Mouse (Mus musculus): Measurements from ENCODE around the gene Pou6f2. TPM values are rescaled to one million over a fixed set of nuclear protein-coding genes. Genes with fewer than 3 reads are reported as not detected.

Pou6f2 gene
- polyA plus RNA-seq, 1 experiment from 2014 or later = not detected

DNA sequence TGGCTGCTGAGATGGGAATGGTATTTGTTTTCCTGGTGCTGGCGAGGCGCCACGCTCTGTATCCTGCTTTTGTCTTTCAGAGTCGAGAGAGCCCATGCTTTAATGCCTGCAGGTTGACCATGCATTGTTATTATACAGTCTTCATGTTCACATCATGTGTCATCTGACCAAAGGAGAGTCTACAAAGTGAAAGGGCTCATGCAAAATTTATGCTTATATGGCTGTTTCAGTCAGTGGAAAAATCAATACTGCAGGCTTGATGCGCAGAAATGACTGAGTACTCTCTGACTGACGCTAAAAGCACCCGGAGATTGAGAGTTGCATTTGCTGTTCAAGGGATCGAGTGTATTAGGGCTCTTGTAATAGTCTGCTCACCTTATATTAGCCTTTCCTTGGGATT, 74.1 kb downstream of the Pou6f2 start:
- Histone ChIP-seq H3K27me3 (ENCODE audit: insufficient read depth, low read length) (no peaks in the 10 kb centered on the region), H3K9ac (replicated peaks; ENCODE audit: low read length) (no peak overlapping the region), H3K36me3 (ENCODE audit: insufficient read depth, low read length) (no peaks in the 10 kb centered on the region), H3K4me3 (ENCODE audit: low read length) (no peak overlapping the region), H3K4me1 (ENCODE audit: insufficient read depth, low read length) (no peaks in the 10 kb centered on the region), H3K9me3 (ENCODE audit: low read length) (no peaks in the 10 kb centered on the region), H3K27ac (ENCODE audit: low read length) (no peak overlapping the region), H3K4me2 (replicated peaks; ENCODE audit: low read depth, low read length) (no peak overlapping the region)
- 76% methylated on average over 8 of the region's 8 CpGs for WGBS
- no peak for ATAC-seq (ENCODE audit: low FRiP score, low TSS enrichment)

DNA sequence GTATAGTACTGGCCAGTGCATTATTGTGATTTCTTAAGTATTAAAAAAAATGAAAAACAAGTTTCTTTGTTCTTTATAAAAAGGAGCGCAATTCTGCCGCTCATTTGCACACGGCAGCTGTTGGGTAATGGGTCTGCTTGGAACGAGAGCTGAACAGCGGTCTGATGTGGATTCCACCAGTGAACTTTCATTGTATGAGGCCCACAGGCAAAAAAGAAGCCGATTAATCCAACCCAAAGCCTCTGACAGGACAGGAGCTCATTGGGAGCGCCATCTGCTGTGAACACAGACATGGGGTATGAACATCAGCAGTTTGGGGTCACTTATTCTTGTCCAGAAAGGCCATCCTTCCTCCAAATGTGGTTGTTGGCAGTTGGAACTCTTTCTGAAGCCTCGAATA, 84.9 kb downstream of the Pou6f2 start:
- WGBS = 84% methylated on average over 8 of the region's 8 CpGs
- Histone ChIP-seq H3K36me3 (ENCODE audit: insufficient read depth, low read length) (no peaks in the 10 kb centered on the region), H3K27ac (ENCODE audit: low read length) (no peak overlapping the region), H3K27me3 (ENCODE audit: insufficient read depth, low read length) (no peaks in the 10 kb centered on the region), H3K4me3 (ENCODE audit: low read length) (no peak overlapping the region), H3K4me1 (ENCODE audit: insufficient read depth, low read length) (no peaks in the 10 kb centered on the region), H3K9me3 (ENCODE audit: low read length) (no peaks in the 10 kb centered on the region), H3K4me2 (replicated peaks; ENCODE audit: low read depth, low read length) (no peak overlapping the region), H3K9ac (replicated peaks; ENCODE audit: low read length) (no peak overlapping the region)
- ATAC-seq (ENCODE audit: low FRiP score, low TSS enrichment) = no peak

DNA sequence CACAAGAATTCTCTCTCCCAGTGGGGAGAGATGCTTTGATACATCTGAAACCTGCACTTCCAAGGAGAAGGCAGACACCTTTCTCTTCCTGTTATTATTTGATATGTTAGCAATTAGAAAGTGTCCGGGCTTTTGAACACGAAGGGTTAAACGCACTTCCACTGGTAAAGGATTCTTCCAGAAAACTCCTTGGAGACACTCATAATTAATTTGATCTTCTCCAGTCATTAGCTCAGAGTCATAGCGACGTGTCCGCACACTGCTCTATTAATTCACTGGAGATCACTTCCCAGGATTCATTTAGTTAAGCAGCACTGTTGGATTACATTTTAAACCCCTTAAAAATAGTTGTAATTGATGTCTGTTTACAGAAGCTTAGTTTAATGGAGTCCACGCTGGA, 88.5 kb downstream of the Pou6f2 start:
- no peak overlapping the region for H3K4me3 ChIP-seq (ENCODE audit: low read length)
- 63% methylated on average over 7 of the region's 7 CpGs for WGBS
- no peak overlapping the region for H3K9ac ChIP-seq (replicated peaks; ENCODE audit: low read length)
- H3K36me3 ChIP-seq (ENCODE audit: insufficient read depth, low read length) = no peaks in the 10 kb centered on the region
- H3K27ac ChIP-seq (ENCODE audit: low read length) = no peak overlapping the region
- H3K27me3 ChIP-seq (ENCODE audit: insufficient read depth, low read length) = no peaks in the 10 kb centered on the region
- ATAC-seq (ENCODE audit: low FRiP score, low TSS enrichment) = no peak
- H3K4me1 ChIP-seq (ENCODE audit: insufficient read depth, low read length) = no peaks in the 10 kb centered on the region
- H3K4me2 ChIP-seq (replicated peaks; ENCODE audit: low read depth, low read length) = no peak overlapping the region
- no peaks in the 10 kb centered on the region for H3K9me3 ChIP-seq (ENCODE audit: low read length)

DNA sequence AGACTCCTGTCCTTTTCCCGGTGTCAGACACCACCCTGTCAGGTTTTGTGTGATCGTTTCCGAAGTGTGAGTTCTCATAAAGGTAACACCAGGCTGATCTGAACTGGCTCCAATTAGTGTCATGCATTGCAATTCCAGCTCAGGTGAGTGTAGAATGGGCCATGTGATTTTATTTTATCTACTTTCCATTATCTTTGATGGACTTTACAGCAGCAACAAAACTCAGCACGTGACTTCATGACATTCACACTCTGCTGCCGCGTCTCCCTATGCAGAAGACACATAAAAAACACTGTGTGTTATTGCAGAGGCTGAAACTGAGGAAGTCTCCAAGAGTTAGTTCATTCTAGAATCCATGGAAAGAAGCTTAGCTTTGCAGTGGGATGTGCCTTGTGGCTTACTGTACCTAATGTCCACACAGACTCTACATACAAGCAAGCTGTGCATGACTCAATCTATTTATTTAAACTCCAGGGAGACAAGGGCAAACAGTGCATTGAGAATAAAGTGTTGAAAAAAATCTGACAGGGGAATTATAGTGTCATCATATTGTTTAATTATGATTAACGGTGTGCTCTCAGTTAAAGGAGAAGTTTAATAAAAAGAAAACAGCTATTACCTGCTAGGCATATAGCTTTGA, 90.9 kb downstream of the Pou6f2 start:
- no peaks in the 10 kb centered on the region for H3K4me1 ChIP-seq (ENCODE audit: insufficient read depth, low read length)
- no peaks in the 10 kb centered on the region for H3K36me3 ChIP-seq (ENCODE audit: insufficient read depth, low read length)
- H3K27me3 ChIP-seq (ENCODE audit: insufficient read depth, low read length) = no peaks in the 10 kb centered on the region
- WGBS = 74% methylated on average over 7 of the region's 7 CpGs
- H3K4me2 ChIP-seq (replicated peaks; ENCODE audit: low read depth, low read length) = no peak overlapping the region
- no peak for ATAC-seq (ENCODE audit: low FRiP score, low TSS enrichment)
- no peaks in the 10 kb centered on the region for H3K9me3 ChIP-seq (ENCODE audit: low read length)
- no peak overlapping the region for H3K9ac ChIP-seq (replicated peaks; ENCODE audit: low read length)
- H3K4me3 ChIP-seq (ENCODE audit: low read length) = no peak overlapping the region
- no peak overlapping the region for H3K27ac ChIP-seq (ENCODE audit: low read length)

DNA sequence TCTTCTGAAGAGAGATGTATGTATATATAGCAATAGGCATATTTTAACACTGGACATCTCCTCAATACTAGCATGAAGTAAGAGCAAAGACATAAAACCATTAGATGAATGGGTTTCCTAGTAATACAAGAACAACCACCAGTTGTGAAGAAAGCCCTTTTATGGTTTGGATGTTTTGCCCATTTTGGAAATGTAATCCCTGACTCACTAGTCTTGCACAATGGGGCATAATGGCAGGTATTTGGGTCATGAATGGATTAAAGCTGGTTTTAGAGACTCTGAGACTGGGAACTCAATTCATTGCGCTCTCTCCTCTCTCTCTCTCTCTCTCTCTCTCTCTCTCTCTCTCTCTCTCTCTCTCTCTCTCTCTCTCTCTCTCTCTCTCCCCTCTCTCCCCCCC, 97.5 kb downstream of the Pou6f2 start:
- H3K27me3 ChIP-seq (ENCODE audit: insufficient read depth, low read length) = no peaks in the 10 kb centered on the region
- no peak overlapping the region for H3K27ac ChIP-seq (ENCODE audit: low read length)
- no peak overlapping the region for H3K4me2 ChIP-seq (replicated peaks; ENCODE audit: low read depth, low read length)
- H3K9ac ChIP-seq (replicated peaks; ENCODE audit: low read length) = no peak overlapping the region
- H3K36me3 ChIP-seq (ENCODE audit: insufficient read depth, low read length) = no peaks in the 10 kb centered on the region
- ATAC-seq (ENCODE audit: low FRiP score, low TSS enrichment) = no peak
- no peaks in the 10 kb centered on the region for H3K9me3 ChIP-seq (ENCODE audit: low read length)
- no peaks in the 10 kb centered on the region for H3K4me1 ChIP-seq (ENCODE audit: insufficient read depth, low read length)
- WGBS = 83% methylated on average over 1 of the region's 1 CpGs
- no peak overlapping the region for H3K4me3 ChIP-seq (ENCODE audit: low read length)

DNA sequence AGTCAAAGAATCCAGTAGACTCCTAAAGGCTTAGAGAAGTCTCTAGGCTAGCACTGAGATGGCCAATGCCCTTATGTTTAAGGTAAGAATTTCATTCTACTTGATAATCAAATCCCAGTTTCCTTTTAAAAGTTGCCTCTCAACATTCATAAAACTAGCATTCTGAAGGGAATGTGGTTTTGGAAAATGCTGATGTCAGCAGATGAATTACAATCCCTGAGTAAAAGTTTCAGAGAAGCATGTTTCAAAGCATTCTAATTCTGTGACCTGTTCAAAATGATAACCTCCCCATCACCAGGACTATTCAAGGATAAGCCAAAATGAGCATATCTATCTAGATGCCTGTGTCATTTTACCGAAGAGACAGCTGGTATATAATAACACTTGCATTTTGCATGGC, 104.0 kb downstream of the Pou6f2 start:
- Histone ChIP-seq H3K4me1 (ENCODE audit: insufficient read depth, low read length) (no peaks in the 10 kb centered on the region), H3K9me3 (ENCODE audit: low read length) (no peaks in the 10 kb centered on the region), H3K27ac (ENCODE audit: low read length) (no peak overlapping the region), H3K4me3 (ENCODE audit: low read length) (no peak overlapping the region), H3K9ac (replicated peaks; ENCODE audit: low read length) (no peak overlapping the region), H3K27me3 (ENCODE audit: insufficient read depth, low read length) (no peaks in the 10 kb centered on the region), H3K36me3 (ENCODE audit: insufficient read depth, low read length) (no peaks in the 10 kb centered on the region), H3K4me2 (replicated peaks; ENCODE audit: low read depth, low read length) (no peak overlapping the region)
- no peak for ATAC-seq (ENCODE audit: low FRiP score, low TSS enrichment)
- WGBS = 83% methylated on average over 1 of the region's 1 CpGs

DNA sequence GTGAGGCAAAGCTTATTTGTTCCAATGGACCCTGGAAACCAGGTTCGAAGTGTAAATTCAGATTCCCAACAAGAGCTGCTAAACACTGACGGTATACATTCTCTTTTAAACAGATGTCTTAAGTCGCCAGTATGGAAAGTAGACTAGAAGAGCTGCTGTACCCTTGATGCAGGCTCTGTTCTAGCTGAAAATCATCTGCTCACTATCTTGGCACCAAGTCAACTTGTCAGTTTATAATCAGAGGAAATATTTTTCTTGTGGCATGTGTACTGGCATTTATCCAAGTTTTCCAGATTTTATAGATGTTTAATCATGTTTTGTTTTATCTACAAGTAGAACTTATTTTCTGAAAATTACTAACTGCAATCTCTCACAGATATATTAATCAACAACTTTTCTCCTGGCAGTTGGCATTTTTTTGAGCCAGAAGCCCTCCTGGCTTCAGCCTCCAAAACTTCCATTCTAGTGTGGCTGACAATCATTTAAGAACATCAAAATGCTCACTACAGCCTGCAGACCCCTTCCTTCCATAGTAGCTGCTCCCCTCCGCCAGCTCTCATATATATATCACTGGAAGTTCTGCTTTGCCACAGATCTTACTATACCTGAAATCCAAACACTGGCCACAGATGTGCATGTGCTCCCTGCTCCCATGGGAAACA, 107.1 kb downstream of the Pou6f2 start:
- ATAC-seq (ENCODE audit: low FRiP score, low TSS enrichment) = no peak
- WGBS = 60% methylated on average over 4 of the region's 4 CpGs

DNA sequence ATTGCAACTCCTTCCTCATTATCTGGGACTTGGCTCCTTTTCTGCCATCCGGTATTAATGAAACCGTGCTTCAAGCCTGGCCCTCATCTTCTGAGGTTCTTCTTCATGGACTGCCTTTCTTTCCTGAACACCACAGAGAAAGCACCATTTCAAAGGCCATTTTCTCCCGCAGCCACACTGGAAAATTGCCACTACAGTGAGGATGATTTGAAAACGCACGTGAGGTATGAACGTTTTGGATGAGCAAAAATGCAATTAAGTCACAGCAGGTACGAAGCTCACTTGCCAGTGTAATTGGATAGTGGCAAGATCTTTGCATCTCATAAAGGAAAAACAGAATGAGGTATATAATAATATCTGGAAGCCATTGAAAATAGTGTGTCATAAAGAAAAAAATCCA, 110.0 kb downstream of the Pou6f2 start:
- Histone ChIP-seq H3K9me3 (ENCODE audit: low read length) (no peaks in the 10 kb centered on the region), H3K27me3 (ENCODE audit: insufficient read depth, low read length) (no peaks in the 10 kb centered on the region), H3K4me3 (ENCODE audit: low read length) (no peak overlapping the region), H3K4me2 (replicated peaks; ENCODE audit: low read depth, low read length) (no peak overlapping the region), H3K4me1 (ENCODE audit: insufficient read depth, low read length) (no peaks in the 10 kb centered on the region), H3K36me3 (ENCODE audit: insufficient read depth, low read length) (no peaks in the 10 kb centered on the region), H3K27ac (ENCODE audit: low read length) (no peak overlapping the region), H3K9ac (replicated peaks; ENCODE audit: low read length) (no peak overlapping the region)
- WGBS = 63% methylated on average over 7 of the region's 7 CpGs
- ATAC-seq (ENCODE audit: low FRiP score, low TSS enrichment) = no peak

More for the DNA sequence above, 107.1 kb downstream of the Pou6f2 start:
- Histone ChIP-seq H3K36me3 (ENCODE audit: insufficient read depth, low read length) (no peaks in the 10 kb centered on the region), H3K27me3 (ENCODE audit: insufficient read depth, low read length) (no peaks in the 10 kb centered on the region), H3K4me1 (ENCODE audit: insufficient read depth, low read length) (no peaks in the 10 kb centered on the region), H3K4me2 (replicated peaks; ENCODE audit: low read depth, low read length) (no peak overlapping the region), H3K9ac (replicated peaks; ENCODE audit: low read length) (no peak overlapping the region), H3K27ac (ENCODE audit: low read length) (no peak overlapping the region), H3K4me3 (ENCODE audit: low read length) (no peak overlapping the region), H3K9me3 (ENCODE audit: low read length) (no peaks in the 10 kb centered on the region)

DNA sequence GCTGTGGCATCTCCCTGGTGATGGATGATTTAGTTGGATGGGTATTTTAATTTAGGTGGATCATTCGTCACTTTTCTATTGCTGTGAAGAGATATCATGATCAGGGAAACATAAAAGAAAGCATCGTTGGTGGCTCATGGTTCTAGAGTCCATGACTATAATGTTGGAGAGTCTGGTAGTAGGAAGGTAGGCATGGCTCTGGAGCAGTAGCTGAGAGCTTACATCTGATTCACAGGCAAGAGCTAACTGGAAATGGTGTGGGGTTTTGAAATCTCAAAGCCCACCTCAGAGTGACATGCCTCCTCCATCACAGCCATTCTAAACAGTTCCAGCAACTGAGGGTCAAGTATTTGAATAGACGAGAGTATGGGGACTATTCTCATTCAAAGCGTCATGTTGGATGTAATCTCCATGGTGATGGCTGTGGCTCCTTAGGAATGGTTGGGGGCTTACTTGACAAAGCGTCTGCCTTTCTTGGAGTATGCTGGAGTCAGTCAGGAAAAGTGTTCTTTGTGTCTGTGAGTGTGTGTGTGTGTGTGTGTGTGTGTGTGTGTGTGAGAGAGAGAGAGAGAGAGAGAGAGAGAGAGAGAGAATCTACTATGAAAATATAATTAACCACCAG, 115.0 kb downstream of the Pou6f2 start:
- WGBS = 84% methylated on average over 5 of the region's 5 CpGs
- H3K9ac ChIP-seq (replicated peaks; ENCODE audit: low read length) = no peak overlapping the region
- no peaks in the 10 kb centered on the region for H3K36me3 ChIP-seq (ENCODE audit: insufficient read depth, low read length)
- H3K27ac ChIP-seq (ENCODE audit: low read length) = no peak overlapping the region
- H3K4me2 ChIP-seq (replicated peaks; ENCODE audit: low read depth, low read length) = no peak overlapping the region
- H3K27me3 ChIP-seq (ENCODE audit: insufficient read depth, low read length) = no peaks in the 10 kb centered on the region
- no peak overlapping the region for H3K4me3 ChIP-seq (ENCODE audit: low read length)
- H3K4me1 ChIP-seq (ENCODE audit: insufficient read depth, low read length) = no peaks in the 10 kb centered on the region
- H3K9me3 ChIP-seq (ENCODE audit: low read length) = no peaks in the 10 kb centered on the region; the same call in 1 of the 2 replicates
- no peak for ATAC-seq (ENCODE audit: low FRiP score, low TSS enrichment)

DNA sequence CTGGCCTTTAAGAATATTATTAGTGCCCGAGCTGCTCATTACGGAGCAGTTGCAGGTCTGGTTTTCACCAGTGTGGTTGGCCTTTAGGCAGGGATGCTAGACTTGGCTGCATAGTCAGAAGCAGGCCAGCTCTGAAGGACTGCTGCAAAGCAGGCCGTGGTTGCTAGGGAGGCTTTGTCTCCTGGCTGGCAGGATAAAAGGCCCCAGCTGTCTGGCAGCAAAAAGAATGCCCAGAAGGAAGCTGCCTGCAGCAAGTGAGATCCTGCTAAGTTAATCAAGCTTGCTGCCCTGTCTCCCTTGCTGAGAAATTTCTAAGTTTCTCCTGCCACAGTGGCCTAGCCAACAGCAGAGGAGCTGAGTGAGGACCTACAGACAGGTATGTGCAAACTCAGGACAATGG, 116.4 kb downstream of the Pou6f2 start:
- WGBS = 58% methylated on average over 3 of the region's 3 CpGs
- Histone ChIP-seq H3K4me3 (ENCODE audit: low read length) (no peak overlapping the region), H3K27me3 (ENCODE audit: insufficient read depth, low read length) (no peaks in the 10 kb centered on the region), H3K36me3 (ENCODE audit: insufficient read depth, low read length) (no peaks in the 10 kb centered on the region), H3K4me1 (ENCODE audit: insufficient read depth, low read length) (no peaks in the 10 kb centered on the region), H3K9me3 (ENCODE audit: low read length) (no peaks in the 10 kb centered on the region; the same call in 1 of the 2 replicates), H3K4me2 (replicated peaks; ENCODE audit: low read depth, low read length) (no peak overlapping the region), H3K27ac (ENCODE audit: low read length) (no peak overlapping the region), H3K9ac (replicated peaks; ENCODE audit: low read length) (no peak overlapping the region)
- no peak for ATAC-seq (ENCODE audit: low FRiP score, low TSS enrichment)

All from kidney, embryonic 16.5 days (tissue).